Mouse (Mus musculus): Measurements from ENCODE around the gene Gm21874. TPM values are rescaled to one million over a fixed set of nuclear protein-coding genes. Genes with fewer than 3 reads are reported as not detected.
"Not testable (repeated sequence)": the region's sequence is repeated elsewhere in the genome, so short reads cannot be mapped to it uniquely, and the experiment has no call there.

The Gm21874 gene
- not detected in 2 replicates for total RNA-seq (2012; rRNA removed)
- not detected in 2 replicates for total RNA-seq (2014; rRNA removed)
- polyA plus RNA-seq (2012; ENCODE audit: insufficient read length, low read depth) = not detected in 2 replicates

DNA sequence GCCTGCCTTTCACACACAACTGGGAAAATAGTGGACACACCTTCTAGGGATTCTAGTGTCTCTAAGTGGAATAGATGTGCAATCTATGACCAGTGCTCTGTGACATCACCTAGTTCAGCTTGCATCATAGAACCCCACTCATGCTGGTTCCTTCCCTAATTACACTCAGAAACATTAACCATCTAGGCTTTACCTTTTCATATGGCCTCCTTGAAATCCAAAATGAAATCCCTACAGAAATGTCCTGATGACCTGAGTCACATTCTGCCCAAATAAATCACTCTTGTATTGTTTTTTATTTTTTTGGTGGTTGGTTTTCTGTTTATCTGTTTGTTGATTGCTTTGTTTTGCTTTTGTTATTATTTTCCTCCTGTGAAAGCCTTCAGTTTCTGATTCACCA, at the start of gene Gm21874:
Gene Gm21874, minus strand, starts transcription at position 101 of the 400 bp plus-strand sequence.
- in situ Hi-C loops (cut with MboI; ENCODE audit: low pct_ligation_motif_present, low pct_unique_long_range_greater_than_20kb, low sequenced_read_pairs); H3K9me3 ChIP-seq (replicated peaks; ENCODE audit: low read length); H3K9ac ChIP-seq (ENCODE audit: insufficient read depth, low read depth); DNase-seq (ENCODE audit: extremely low read depth); H3K4me1 ChIP-seq (ENCODE audit: control insufficient read depth in 1 of 2, insufficient read depth in 2 of 2); dilution Hi-C loops (cut with MboI; ENCODE audit: extremely low pct_ligation_motif_present, extremely low pct_unique_long_range_greater_than_20kb, low sequenced_read_pairs); H3K79me2 ChIP-seq (replicated peaks; ENCODE audit: control insufficient read depth, extremely low read depth, insufficient read depth, poor library complexity, severe bottlenecking); H3K36me3 ChIP-seq (replicated peaks in 1 of 2; ENCODE audit: control insufficient read depth in 1 of 2, insufficient read depth in 1 of 2, low read length in 1 of 2); H3K27me3 ChIP-seq (replicated peaks); H3K27ac ChIP-seq (ENCODE audit: insufficient read depth, low read depth); H3K4me3 ChIP-seq (replicated peaks in 1 of 3; ENCODE audit: low read depth in 2 of 3, low read length in 2 of 3, poor library complexity in 1 of 3); H3K4me2 ChIP-seq (ENCODE audit: insufficient read depth, low read depth, poor library complexity, severe bottlenecking): not testable (repeated sequence)

Other genes starting within 250 kb of the Gm21874 start
- gene Gm21721, start 214.0 kb downstream of the Gm21874 start, total RNA-seq (2012; rRNA removed) = not detected in 2 replicates
- gene Gm21721, start 214.0 kb downstream of the Gm21874 start, total RNA-seq (2014; rRNA removed) = not detected in 2 replicates
- gene Gm21721, start 214.0 kb downstream of the Gm21874 start, polyA plus RNA-seq (2012; ENCODE audit: insufficient read length, low read depth) = not detected in 2 replicates
- gene Gm21812, start 69.0 kb downstream of the Gm21874 start, total RNA-seq (2012; rRNA removed) = not detected in 2 replicates
- not detected in 2 replicates for gene Gm21812, start 69.0 kb downstream of the Gm21874 start, total RNA-seq (2014; rRNA removed)
- gene Gm21812, start 69.0 kb downstream of the Gm21874 start, polyA plus RNA-seq (2012; ENCODE audit: insufficient read length, low read depth) = not detected in 2 replicates

Measured in CH12.LX (cell line).